Comparison of ENCODE assay signal across 8 mouse cellular contexts in genomic region chr12:111758381-111759175, GRCm38 (mm10). TPM values are rescaled to one million over a fixed set of nuclear protein-coding genes. Genes with fewer than 3 reads are reported as not detected.
DNase-seq lines count a peak whose midpoint lies in the region; ATAC-seq and TF ChIP-seq lines count a peak whose summit lies in the region.

Klc1 (plus strand) TSS chr12:111758849.

- no peaks in the 10 kb centered on the region for H3K9me3 ChIP-seq in CH12.LX (replicated peaks; ENCODE audit: low read length)
- H3K9me3 ChIP-seq in forebrain, embryonic 14.5 days (replicated peaks; ENCODE audit: control insufficient read depth, low read length): no peaks in the 10 kb centered on the region
- no peaks in the 10 kb centered on the region for H3K9me3 ChIP-seq in neural tube, embryonic 15.5 days (replicated peaks)

- TF ChIP-seq POLR2A in CH12.LX (IDR thresholded peaks at IDR 0.05; ENCODE audit: low read depth, low read length): peak; percentile 86

- TF ChIP-seq CTCF in CH12.LX (conservative IDR thresholded peaks at IDR 0.05 in 1 of 2, IDR thresholded peaks at IDR 0.05 in 1 of 2; ENCODE audit: low read depth in 2 of 2, low read length in 2 of 2): no peak

- intact Hi-C loops in heart, postnatal 10 days (cut with DNase I): no loop called here

- H3K27me3 ChIP-seq in CH12.LX (replicated peaks): peaks cover 18% of the 10 kb centered on the region
- no peaks in the 10 kb centered on the region for H3K27me3 ChIP-seq in forebrain, embryonic 14.5 days (replicated peaks; ENCODE audit: control insufficient read depth, insufficient read depth, low read length)
- no peaks in the 10 kb centered on the region for H3K27me3 ChIP-seq in neural tube, embryonic 15.5 days (replicated peaks)

- H3K4me1 ChIP-seq in CH12.LX (ENCODE audit: control insufficient read depth in 1 of 2, insufficient read depth in 2 of 2): peaks cover 18 to 41% of the 10 kb centered on the region in 2 experiments
- peaks cover 16% of the 10 kb centered on the region for H3K4me1 ChIP-seq in forebrain, embryonic 14.5 days (ENCODE audit: control insufficient read depth, insufficient read depth, low read length)
- peaks cover 48% of the 10 kb centered on the region for H3K4me1 ChIP-seq in neural tube, embryonic 15.5 days

- H3K36me3 ChIP-seq in CH12.LX (replicated peaks in 1 of 2; ENCODE audit: control insufficient read depth in 1 of 2, insufficient read depth in 1 of 2, low read length in 1 of 2): peaks cover 9 to 22% of the 10 kb centered on the region in 2 experiments
- peaks cover 12% of the 10 kb centered on the region; the same call in 1 of the 2 replicates for H3K36me3 ChIP-seq in forebrain, embryonic 14.5 days (ENCODE audit: control insufficient read depth, insufficient read depth, low read length)
- H3K36me3 ChIP-seq in neural tube, embryonic 15.5 days: no peaks in the 10 kb centered on the region

- DNase-seq in CH12.LX (ENCODE audit: extremely low read depth): no peak
- DNase-seq in forebrain, embryonic 14.5 days (ENCODE audit: low spot score): peak; percentile 83
- peak; percentile 83 to 84 for DNase-seq in heart, postnatal 10 days
- DNase-seq in large intestine, adult 2 months (ENCODE audit: low read depth, low spot score): no peak
- DNase-seq in lung, adult 18-20 months: peak; percentile 67 to 68
- DNase-seq in testis, postnatal 14 days (ENCODE audit: low spot score): peak; percentile 70

- dilution Hi-C loops in CH12.LX (cut with MboI; ENCODE audit: extremely low pct_ligation_motif_present, extremely low pct_unique_long_range_greater_than_20kb, low sequenced_read_pairs): no loop called here

- TF ChIP-seq EP300 in CH12.LX (IDR thresholded peaks at IDR 0.05; ENCODE audit: low read length): no peak

- H3K27ac ChIP-seq in CH12.LX (ENCODE audit: insufficient read depth, low read depth): peak within 1 kb of the TSS; percentile 22; the same call in 1 of the 2 replicates
- H3K27ac ChIP-seq in forebrain, embryonic 14.5 days (ENCODE audit: low read depth, low read length): peak within 1 kb of the TSS; percentile 92
- peak within 1 kb of the TSS; percentile 90 for H3K27ac ChIP-seq in neural tube, embryonic 15.5 days (replicated peaks)

- peak within 1 kb of the TSS; percentile 83 to 94 (median 92) for H3K4me3 ChIP-seq in CH12.LX (replicated peaks in 1 of 3; ENCODE audit: low read depth in 2 of 3, low read length in 2 of 3, poor library complexity in 1 of 3)
- H3K4me3 ChIP-seq in forebrain, embryonic 14.5 days (ENCODE audit: low read depth, low read length): peak within 1 kb of the TSS; percentile 86
- H3K4me3 ChIP-seq in neural tube, embryonic 15.5 days (replicated peaks): peak within 1 kb of the TSS; percentile 90

- under 1% methylated on average over 71 of the region's 85 CpGs for WGBS in forebrain, embryonic 14.5 days
- under 1% methylated on average over 85 of the region's 85 CpGs for WGBS in large intestine, adult 2 months
- under 1% methylated on average over 82 of the region's 85 CpGs for WGBS in neural tube, embryonic 15.5 days

- in situ Hi-C loops in CH12.LX (cut with MboI; ENCODE audit: low pct_ligation_motif_present, low pct_unique_long_range_greater_than_20kb, low sequenced_read_pairs): no loop called here

- H3K9ac ChIP-seq in CH12.LX (ENCODE audit: insufficient read depth, low read depth): peak within 1 kb of the TSS; percentile 75
- H3K9ac ChIP-seq in forebrain, embryonic 14.5 days (ENCODE audit: low read length): peak within 1 kb of the TSS; percentile 98
- H3K9ac ChIP-seq in neural tube, embryonic 15.5 days (replicated peaks): peak within 1 kb of the TSS; percentile 81

- peaks cover 25% of the 10 kb centered on the region for H3K79me2 ChIP-seq in CH12.LX (replicated peaks; ENCODE audit: control insufficient read depth, extremely low read depth, insufficient read depth, poor library complexity, severe bottlenecking)

- H3K4me2 ChIP-seq in CH12.LX (ENCODE audit: insufficient read depth, low read depth, poor library complexity, severe bottlenecking): peak within 1 kb of the TSS; percentile 73
- peak within 1 kb of the TSS; percentile 89 for H3K4me2 ChIP-seq in forebrain, embryonic 14.5 days (ENCODE audit: low read length)
- peak within 1 kb of the TSS; percentile 81 for H3K4me2 ChIP-seq in neural tube, embryonic 15.5 days

- ATAC-seq in cerebellum, adult (ENCODE audit: insufficient number of reproducible peaks, low FRiP score, low TSS enrichment): peak; percentile 62
- peak; percentile 85 for ATAC-seq in forebrain, embryonic 14.5 days
- peak; percentile 92 for ATAC-seq in neural tube, embryonic 15.5 days (ENCODE audit: low FRiP score)

- no peak for TF ChIP-seq RAD21 in CH12.LX (IDR thresholded peaks at IDR 0.05; ENCODE audit: low read depth, low read length)

TF ChIP-seq in CH12.LX, 34 proteins besides CTCF, POLR2A, EP300 and RAD21:
- TF ChIP-seq TCF12 (IDR thresholded peaks at IDR 0.05; ENCODE audit: low read depth, low read length) (peak; percentile 63), KAT2A (IDR thresholded peaks at IDR 0.05; ENCODE audit: insufficient replicate concordance, low read length) (0 out of 2 replicates have a peak, but pooled peaks have one; percentile 33), IRF4 (IDR thresholded peaks at IDR 0.05; ENCODE audit: low read depth, low read length) (no peak), MAZ (IDR thresholded peaks at IDR 0.05; ENCODE audit: low read depth, low read length) (peak; percentile 42; the same call in 1 of the 2 replicates), MXI1 (IDR thresholded peaks at IDR 0.05; ENCODE audit: low read depth, low read length) (peak; percentile 53; the same call in 1 of the 2 replicates), POLR2AphosphoS2 (IDR thresholded peaks at IDR 0.05; ENCODE audit: low read depth, low read length) (no peak), UBTF (IDR thresholded peaks at IDR 0.05; ENCODE audit: low read depth, low read length) (peak; percentile 6; the same call in 1 of the 2 replicates), NRF1 (IDR thresholded peaks at IDR 0.05; ENCODE audit: low read depth, low read length) (peak; percentile 50), ZMIZ1 (IDR thresholded peaks at IDR 0.05; ENCODE audit: low read depth, low read length) (peak; percentile 73), SIN3A (IDR thresholded peaks at IDR 0.05; ENCODE audit: low read length) (0 out of 2 replicates have a peak, but pooled peaks have one; percentile 63), HCFC1 (IDR thresholded peaks at IDR 0.05; ENCODE audit: low read depth, low read length) (peak; percentile 66), MAX (IDR thresholded peaks at IDR 0.05; ENCODE audit: low read length) (no peak)
TF ChIP-seq in CH12.LX: peak in this region for 9.

RNA-seq across cellular contexts. Expression of gene Klc1, which starts in this region (rescaled TPM):
- total RNA-seq in CH12.LX (2012; rRNA removed) (45.2 and 55.1 TPM in 2 replicates), CH12.LX (2014; rRNA removed) (44.4 and 45.6 TPM in 2 replicates)
- polyA plus RNA-seq in CH12.LX (2012; ENCODE audit: insufficient read length, low read depth): 77.0 and 116 TPM in 2 replicates
- 391 and 464 TPM in 2 replicates for polyA plus RNA-seq in forebrain, embryonic 14.5 days (2014; fragmentation: Nextera tagmentation; extraction: Ambion mirVana)
- 100 to 1,000 TPM; 151 to 166 TPM for total RNA-seq in heart, postnatal 10 days (2021)
- 34.2 and 44.0 TPM in 2 replicates for polyA plus RNA-seq in large intestine, adult 2 months (2012; rRNA removed)
- polyA plus RNA-seq in neural tube, embryonic 15.5 days (2015; fragmentation: Nextera tagmentation; extraction: Ambion mirVana): 504 and 568 TPM in 2 replicates

Comparison
In these comparisons a context has a peak if more than half of its experiments do, and no peak if none do; other contexts are left out.
1. DNase-seq: peak in forebrain, embryonic 14.5 days (single experiment), heart, postnatal 10 days (2 of 2), lung, adult 18-20 months (2 of 2) and testis, postnatal 14 days (single experiment); none in CH12.LX (single experiment) and large intestine, adult 2 months (single experiment).
2. H3K27ac ChIP-seq: peak in every context shown above with its lines; median percentile 92 in forebrain, embryonic 14.5 days; 90 in neural tube, embryonic 15.5 days; 22 in CH12.LX.
3. Peak in every context shown above with its lines, with median percentiles within 50 percentile points of each other: H3K4me2 ChIP-seq, H3K4me3 ChIP-seq, H3K9ac ChIP-seq and ATAC-seq.